Mouse (Mus musculus) gonadal fat pad, adult 2 months (tissue): ENCODE data around the gene Cemip. TPM values are rescaled to one million over a fixed set of nuclear protein-coding genes. Genes with fewer than 3 reads are reported as not detected.

Experiments used
- DNase-seq: peaks from one replicate; pipeline ENCODE4 v3.0.0-alpha.2; 2012; ENCODE audit warnings: low read depth
- polyA plus RNA-seq: library from polyadenylated mRNA; depleted of rRNA; stranded (reverse); fragments of >200 nt; gene quantifications from 2 replicates; pipeline ENCODE4 v1.2.3, GENCODE M21; 2012

Gene Cemip
- polyA plus RNA-seq, 1 experiment: 1.4 TPM

DNA sequence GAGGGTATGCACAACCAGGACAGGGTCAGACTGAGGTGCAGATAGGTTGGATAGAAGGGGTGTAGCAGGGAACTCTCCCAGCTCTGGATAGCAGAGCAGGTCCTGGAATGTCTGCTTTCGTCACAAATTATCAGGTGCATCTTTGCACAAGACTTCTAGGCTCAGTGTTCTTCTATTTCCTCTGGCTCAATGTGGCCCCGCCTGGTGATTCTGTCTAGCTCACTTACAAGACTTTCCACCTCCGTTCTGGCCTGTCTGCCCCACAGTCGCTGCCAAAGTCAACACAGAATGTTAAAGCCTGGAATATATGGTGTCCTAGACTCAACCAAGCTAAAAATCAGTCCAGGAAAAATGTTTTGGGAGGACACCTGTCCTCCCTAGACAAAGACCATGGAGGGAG, 57.9 kb downstream of the Cemip start:
- DNase-seq: peak; percentile 46

DNA sequence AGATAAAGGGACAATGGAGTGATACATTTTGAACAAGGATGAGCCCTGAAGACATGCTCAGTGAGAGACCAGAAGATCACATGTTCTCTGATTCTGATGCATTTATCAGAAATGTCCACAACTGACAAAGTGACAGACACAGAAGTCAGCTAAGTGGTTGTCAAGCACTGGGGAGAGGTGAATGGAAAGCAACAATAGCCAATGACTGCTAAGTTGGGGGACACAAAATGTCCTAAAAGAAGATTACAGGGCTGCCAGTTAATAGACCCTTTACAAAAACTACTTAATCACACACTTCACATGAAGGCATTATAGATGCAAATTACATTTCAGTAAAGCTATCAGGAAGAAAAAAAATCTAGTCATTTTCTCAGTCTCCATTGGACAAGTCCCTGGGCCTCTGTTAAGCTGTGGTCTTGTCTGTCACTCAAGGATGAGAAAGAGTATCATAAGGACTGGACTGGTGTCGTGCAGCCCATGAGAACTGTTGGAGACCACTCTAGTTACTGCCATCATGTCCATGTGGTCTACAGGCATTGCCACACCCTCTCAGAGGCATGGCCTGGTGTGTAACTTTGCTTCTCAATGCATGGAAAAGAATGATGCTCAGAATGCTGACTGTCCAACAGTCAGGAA, 59.2 kb downstream of the Cemip start:
- no peak for DNase-seq

DNA sequence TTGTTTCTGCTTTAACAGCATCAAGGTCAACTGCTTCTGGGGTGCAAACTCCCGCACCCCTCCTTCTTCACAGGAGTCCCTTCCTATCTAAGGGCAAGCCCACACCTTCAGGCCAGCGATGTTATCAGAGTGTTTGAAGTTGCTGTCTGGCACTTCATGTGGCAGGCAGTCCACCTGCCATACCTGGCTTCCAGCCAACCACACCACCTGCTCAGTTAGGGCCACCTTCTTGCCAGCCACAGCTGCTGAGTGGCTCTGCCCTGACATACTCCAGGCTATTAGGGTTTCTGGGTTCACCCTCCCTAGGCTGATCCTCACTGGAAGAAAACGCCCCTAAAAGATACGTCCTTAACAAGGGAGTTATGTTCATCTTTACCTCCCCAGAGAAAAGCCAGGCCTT, 60.2 kb downstream of the Cemip start:
- DNase-seq: no peak

DNA sequence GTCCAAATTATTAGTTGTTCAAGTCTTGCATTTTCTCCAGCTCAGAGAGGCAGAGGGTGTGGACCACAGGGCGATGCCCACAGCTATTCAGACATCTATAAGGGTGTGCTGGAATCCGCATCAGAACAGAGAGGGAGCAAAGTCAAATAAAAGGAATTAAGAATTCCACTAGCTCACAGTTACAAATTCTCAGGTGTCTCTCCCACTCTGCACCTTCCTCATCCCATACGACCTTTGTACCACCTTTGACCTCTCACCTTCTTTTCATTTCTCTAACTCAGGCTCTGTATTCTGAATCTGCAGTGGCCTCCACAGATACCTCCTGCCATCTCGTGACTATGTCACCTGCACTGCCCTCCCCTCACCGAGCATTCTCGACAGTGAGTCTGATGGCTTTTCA, 62.8 kb downstream of the Cemip start:
- no peak for DNase-seq

DNA sequence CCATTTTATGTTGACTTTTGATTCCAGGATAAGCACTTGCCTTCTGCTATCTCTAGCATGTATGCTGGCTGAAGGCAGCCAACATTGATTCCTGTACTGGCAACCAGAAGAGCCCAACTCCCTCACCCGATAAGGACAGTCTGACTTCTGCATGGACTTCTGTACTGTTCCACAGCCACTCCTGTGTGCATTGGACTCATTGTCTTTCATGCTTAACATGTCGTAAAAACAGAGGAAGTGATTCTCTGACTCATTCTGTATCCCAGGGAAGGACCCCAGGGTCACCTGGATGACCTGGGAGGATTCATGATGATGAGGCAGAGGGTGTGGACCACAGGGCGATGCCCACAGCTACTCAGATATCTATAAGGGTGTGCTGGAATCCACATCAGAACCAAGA, 63.8 kb downstream of the Cemip start:
- DNase-seq: no peak

DNA sequence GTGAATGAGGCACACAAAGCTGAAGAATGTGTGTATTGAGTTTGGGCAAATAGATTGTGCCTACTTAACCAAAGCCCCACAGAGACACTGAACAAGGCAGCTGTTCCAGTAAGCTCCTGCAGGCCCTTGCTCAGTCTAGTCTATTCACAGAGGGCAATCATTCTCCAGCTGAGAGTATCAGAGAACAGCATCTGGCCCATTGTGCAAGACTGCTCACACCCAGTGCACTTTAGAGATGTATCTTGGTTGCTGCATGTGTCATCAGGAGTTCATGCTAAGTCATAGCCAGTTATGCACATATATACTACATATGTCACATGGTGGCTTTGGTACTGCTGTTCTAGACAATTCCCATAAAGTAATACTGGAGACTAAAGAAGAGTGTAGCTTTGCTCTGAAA, 66.9 kb downstream of the Cemip start:
- DNase-seq: no peak

DNA sequence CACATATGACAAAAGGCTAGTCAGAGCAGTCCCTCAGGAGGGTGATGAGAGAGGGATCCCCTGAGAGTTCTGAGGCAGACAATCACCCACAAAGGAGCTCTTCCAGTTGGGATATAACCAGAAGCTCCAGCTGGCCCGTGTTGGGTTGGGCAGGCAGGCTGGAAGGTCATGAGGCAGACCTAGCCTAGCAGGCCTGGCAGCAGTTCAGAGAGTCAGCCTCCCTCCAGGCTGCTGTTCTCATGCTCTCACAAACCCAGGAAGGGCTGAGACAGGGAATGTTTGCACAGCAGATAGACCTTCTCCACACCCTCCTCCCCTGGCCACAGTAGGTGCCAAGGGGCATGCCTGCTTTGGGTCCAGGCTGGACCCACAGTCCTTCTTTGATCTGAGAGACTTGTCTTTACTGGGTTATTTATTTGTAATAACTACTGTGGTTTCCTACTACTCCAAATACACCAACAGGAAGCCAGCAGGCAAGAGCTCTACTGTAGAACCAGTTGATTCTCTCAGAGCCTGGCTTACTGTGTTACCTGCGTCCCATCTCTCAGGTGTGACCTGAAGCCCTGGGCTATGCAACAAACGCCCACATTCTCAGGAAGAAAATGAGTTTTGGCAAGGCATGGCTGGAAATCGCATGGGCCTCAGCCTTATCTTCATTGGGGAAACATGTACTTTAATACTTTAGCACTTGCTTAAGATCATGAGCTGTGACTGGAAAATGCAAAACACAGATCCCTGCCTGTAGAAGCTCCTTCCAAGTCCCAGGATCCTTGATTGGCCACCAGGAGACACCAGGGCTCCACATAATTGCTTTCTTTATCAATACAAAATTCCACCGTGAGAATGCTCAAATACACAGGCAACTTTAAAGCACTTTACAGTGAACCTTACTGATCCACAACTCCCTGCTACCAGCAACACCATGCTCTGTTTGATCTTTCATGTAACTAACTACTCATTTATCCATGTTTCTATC, 67.7 kb downstream of the Cemip start:
- DNase-seq: no peak

DNA sequence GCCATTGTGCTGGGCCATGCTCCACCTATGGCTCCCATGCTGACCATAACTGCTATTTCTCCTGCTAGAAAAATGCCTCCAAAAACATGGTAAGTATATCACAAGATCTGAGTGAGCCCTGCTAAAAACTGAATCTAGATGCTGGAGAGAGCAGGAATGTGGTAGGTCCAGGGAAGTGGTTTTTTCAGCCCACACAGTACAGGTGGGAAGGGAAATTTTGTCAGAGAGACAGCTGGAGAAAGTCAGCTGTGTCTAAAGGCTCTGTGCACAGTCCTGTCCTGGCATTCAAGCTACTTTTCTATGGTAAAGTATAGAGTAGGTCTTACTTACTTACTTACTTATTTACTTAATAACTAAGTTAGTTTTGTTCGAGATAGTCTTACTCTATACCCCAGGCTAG, 71.3 kb downstream of the Cemip start:
- DNase-seq: no peak

DNA sequence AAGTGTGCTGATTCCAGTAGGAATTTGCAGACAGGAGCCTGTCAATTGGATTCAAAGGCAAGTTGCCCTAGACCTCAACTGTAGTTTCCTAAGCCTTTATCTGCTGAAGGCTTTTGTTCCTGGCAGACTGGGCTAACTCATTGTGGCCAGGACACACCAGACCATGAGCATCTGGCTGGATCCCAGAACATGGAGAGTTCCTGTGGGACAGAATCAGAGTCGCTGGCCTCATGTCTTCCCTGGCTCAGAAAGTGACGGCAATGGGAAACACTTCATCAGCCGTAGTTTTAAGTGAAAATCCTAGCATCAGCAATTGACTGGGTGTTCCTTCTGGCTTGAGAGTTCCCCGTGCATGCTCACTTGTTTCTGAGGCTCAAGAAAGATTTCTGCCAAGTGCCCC, 72.6 kb downstream of the Cemip start:
- DNase-seq: no peak

DNA sequence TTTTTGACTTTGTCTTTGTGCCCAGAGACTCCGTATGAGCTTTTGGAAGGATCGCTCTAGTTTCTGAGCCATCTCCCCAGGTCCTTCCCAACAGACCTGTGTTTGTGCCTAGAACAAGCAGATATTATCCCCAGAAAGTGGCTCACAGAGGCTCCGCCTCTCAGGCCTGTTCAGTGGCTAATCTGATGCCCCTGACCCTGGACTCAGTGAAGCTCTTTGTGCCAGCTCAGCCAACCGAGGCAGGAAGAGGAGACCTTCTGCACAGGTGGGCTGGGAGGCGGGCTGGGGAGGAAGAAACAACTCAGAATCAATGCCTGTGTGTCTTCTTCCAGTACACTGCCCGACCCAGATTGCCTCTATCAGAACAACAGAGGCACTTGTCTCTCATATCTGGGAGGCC, 81.9 kb downstream of the Cemip start:
- DNase-seq: no peak

DNA sequence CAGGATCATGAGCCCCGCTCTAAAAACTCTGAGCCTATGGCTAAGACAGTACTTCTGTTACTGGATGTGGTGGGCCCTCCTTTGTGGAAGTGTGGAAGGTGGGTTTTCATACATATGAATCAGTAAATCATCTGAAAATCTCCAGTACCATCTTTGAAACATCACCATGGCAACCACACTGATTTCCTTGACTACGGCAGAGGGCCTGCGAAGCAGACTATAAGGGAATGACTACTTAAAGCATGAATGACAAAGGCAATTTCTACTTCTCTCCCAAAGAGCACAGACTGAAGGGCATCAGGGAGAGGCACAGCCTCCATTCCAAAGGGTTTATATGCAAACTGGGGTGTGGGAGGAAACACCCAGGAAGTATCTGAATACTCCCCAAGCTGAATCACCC, 84.8 kb downstream of the Cemip start:
- DNase-seq: no peak

DNA sequence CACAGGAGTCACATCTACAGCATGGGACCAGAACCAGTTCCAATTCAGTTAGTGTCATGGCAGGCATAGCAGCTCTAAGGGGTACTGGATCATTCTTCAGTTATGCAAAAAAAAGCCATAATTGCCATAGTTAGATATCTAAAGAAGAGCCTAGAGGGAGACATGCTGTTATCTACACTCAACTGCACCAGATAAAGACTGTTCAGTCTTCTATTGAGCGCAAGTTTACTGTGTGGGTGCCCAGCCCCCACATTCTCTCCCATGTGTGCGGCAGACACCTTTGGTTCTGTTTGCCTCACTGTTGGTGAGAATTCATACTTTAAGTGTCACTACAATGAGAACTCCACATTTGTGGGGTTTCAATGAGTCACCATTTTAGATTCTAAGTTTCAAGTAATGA, 85.6 kb downstream of the Cemip start:
- no peak for DNase-seq

DNA sequence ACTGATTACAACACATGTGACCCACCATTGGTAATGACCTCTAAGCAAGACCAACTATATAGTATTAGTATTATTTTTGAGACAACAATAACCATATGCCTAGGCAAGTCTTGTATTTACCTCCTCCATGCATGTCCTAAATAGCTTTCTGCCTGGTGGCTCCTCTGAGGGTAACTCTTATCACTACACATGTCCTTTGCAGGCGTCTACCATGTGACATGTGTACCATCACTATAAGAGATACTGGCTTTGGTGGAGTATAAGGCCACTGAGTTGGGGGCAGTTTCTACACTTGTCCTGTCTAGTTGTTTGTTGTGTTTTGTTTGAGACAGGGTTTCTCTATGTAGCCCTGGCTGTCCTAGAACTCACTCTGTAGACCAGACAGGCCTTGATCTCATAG, 86.7 kb downstream of the Cemip start:
- no peak for DNase-seq

DNA sequence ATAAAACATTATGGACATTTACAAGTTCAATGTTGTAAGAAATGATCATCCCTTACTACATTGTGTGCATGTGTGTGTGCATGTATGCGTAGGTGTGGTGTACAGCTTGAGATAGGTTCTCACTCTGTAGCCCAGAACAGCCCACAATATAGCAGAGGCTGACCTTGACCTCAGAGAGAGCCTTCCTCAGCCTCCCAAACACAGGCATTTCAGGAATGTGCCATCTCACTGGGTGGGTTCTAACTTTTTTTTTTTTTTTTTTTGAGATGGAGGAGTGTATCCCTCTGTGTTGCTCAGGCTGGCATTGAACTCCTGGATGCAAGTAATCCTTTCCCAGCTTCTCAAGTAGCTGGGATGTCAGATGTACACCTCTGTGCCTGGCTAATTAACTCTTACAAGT, 92.0 kb downstream of the Cemip start:
- DNase-seq: no peak

DNA sequence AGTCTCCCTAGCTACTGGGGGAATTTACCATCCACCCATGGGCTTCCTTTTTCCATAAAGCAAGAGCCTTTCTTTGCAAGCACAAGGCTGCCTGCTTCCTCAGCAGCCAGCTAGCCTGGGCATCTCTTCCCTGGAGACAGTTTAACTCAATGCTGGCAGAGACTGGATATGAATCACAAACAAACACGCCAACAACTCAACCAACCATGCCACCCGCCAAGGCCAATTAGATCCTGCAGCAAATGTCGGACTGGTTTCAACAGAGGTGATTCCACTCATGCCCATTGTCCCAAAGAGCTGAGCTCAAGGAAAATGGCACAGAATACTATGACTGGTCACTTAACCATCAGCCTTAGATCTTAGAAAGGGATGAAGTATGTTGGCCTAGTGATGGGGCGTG, 97.0 kb downstream of the Cemip start:
- DNase-seq: no peak

DNA sequence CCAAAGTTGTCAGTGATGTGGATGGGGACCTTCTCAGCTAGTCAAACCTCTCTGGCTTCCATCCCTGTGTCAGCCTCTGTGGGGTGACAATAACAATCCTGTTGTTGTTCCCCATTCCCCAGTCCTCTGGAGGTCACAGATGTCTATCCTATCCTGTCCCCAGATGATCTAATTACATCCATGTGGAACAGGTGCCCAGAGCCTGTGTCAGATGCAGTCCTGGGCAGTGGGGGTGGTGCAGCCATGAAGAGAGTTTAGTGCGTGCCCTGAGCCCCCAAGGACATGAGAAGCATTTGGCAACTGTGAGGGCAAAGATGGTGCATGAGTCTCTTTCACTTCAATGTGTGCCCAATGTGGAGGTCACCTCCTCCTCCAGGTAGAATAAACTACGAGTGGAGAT, 100.6 kb downstream of the Cemip start:
- DNase-seq: no peak

DNA sequence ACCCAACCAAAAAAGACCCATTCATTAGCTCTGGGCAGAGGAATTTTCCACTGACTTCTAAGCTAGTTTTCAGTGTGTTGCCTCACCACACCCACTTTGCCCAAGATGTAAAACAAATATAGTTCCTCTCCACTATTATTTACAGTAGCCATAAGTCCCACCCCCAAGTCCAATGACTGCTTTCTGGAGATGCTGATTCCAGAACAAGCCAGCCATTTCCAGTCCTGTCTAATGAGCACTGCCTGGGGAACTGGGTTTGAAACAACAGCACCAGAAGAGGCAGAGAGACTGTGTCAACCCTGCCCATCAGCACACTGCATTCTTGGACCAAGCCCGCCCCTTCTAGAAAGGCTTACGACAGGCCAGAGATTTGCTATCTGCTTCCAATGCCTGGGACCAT, 103.7 kb downstream of the Cemip start:
- no peak for DNase-seq

DNA sequence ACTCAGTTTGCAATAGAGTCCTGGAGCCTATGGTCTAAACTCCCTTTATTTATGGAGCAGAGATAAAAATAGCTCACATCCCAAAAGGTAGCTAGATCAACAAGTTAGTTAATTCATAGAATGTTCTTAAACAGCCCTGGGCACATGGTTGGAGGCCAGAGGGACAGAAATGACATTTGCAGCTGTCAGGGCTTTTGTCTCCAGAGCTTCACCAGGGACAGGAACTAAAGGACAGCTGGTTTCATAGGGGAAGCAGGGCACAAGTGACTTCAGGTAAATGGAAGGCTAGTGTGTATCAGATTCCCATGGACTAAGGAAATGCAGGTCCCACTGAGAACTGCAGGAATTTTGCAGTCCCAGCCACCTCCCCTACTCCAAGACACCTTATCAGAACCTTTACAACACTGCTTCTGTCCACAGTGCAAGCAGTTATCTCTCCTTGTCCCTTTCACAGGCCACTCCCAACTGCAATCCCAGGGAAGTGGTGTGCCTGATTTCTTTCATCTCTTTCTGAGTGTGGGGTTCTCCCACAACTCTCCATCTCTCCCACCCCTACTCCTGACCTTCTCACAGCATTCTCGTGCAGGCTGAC, 107.3 kb downstream of the Cemip start:
- DNase-seq: no peak

DNA sequence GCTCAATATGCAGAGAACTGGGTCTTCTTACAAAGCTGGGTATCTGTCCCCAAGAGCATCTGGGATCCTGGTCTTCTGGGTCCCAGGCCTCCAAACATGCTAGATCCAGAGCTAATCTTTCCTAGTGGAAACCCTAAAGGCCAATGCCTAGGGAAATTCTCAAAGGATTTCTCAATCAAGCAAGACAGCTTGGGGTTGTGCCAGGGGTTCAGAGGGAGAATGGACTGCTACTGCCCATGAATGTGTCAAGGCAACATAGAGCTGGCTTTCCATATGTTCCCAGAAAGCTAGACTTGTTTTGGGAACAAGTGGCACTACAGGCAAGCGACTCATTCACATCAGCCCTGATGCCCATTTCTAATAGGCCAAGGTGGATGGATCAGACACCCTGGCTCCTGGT, 107.9 kb downstream of the Cemip start:
- DNase-seq: no peak

DNA sequence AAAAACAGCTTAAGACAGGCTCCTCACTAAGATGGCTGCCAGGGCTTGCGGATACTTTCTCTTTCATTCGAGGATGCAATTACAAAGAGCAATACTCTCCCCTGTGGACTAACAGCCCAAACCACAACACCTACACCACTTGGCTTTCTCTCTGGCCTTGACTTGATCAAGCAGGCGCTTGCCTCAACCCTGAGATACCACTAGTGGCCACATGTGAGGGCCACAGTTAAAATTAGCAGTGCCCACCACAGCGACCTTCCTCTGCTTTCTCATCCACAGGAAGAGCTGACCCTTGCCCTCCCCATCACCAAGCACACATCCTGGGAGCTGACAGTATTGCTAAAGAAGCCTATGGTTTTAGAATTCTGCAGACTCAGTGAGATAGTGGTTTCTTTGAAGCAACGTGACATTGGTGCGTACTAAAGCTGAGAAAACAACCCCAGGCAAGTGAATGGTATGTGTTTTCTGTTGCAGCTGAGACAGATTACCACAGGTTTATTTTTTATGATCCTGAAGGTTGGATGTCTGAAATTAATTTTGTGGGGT, 109.8 kb downstream of the Cemip start:
- DNase-seq: peak; percentile 13

DNA sequence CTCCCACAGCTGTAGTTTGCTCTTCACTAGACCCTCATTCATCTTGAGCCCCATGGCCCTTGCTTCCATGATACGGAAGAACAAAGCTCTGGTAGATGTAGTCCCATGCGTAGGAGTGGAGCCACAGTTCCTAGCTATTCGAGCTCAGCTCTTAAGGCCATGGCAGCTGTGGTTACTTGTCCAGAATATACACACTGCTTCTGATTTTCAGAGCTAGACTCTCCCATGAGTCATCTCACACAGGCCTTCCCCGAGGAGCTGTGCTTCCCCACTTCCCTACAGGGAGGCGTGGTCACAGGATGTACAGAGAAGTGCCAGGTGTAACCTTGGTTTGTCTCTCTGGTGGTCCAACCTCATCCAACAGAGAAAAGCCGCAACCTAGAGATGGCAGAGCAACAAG, 111.0 kb downstream of the Cemip start:
- no peak for DNase-seq

DNA sequence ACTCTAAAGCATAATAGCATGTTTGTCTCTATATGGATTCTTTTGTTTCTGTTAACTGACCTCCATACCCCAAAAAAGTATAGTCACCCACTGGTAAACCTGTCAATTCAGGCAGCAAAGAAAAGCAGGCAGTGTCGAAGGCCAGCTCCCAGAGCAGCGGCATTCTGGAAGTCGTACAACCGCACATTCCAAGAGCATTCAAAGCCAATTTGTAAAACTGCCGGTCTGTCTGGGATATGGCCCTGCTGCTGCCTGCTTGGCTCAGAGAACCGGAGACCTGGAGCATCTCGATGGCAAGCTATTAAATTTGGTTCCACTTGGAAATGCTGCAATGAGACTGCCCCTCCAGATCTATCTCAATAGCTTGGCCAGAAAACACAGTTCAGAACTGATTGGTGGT, 113.8 kb downstream of the Cemip start:
- no peak for DNase-seq
